Mouse (Mus musculus) 416B (cell line): ENCODE measurements at regions not wholly inside any gene's neighbourhood (a gene's known extent, or its start where the extent isn't known, plus 50 kb on each side); places are given as distances from the start of the nearest gene placed in this dataset.

Experiments
- DNase-seq: peaks from one replicate; pipeline ENCODE4 v3.0.0; 2011; ENCODE audit warnings: low read depth

- peak; percentile 73 for DNase-seq
Measured at GRCm38 (mm10) chr11:121768824-121769223, 61.2 kb upstream of the Ptchd3 start.

GRCm38 (mm10) chr11:121770061-121770460 is 60.0 kb upstream of the Ptchd3 start:
- no peak for DNase-seq

- DNase-seq, result no peak
Measured at GRCm38 (mm10) chr11:121776947-121777346, 53.1 kb upstream of the Ptchd3 start.

- DNase-seq, result no peak
Measured at GRCm38 (mm10) chr11:121777553-121777952, 52.5 kb upstream of the Ptchd3 start.
